Mouse (Mus musculus): ENCODE results near the gene Ppp1ca. TPM values are rescaled to one million over a fixed set of nuclear protein-coding genes. Genes with fewer than 3 reads are reported as not detected.

The Ppp1ca gene
- polyA plus RNA-seq, 1 experiment from 2014 or later: 642 TPM

DNA sequence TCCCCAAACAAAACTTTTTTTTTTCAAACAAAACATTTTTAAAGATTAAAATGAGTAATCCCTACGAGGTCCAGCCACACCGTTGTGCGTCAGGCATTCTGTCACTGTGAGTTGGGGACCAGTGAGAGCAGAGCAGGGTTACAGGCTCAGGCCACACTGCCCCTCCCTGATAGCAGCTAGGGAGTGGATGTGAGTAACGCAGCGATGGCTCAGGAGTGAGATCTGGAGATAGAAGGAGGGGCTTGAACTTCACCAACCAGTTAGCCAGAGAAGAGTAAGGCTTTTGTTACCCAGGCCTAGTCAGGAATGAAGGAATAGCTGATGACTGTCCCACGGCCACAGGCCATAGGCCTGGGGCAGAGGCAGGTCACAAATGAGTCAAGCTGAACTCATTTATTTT lies 52.9 kb downstream of the Ppp1ca start:
- 71% methylated on average over 6 of the region's 6 CpGs for WGBS
- no peak for ATAC-seq (ENCODE audit: extremely low read depth, insufficient number of reproducible peaks, low FRiP score, low TSS enrichment)
- no peaks in the 10 kb centered on the region for H3K36me3 ChIP-seq

More for the DNA sequence above, 52.9 kb downstream of the Ppp1ca start:
- H3K4me2 ChIP-seq: no peak overlapping the region
- H3K4me3 ChIP-seq: no peak overlapping the region
- no peak overlapping the region for H3K9ac ChIP-seq
- H3K4me1 ChIP-seq: no peaks in the 10 kb centered on the region
- H3K9me3 ChIP-seq: 0 out of 2 replicates have a peak, but pooled peaks cover 2% of the 10 kb centered on the region
- H3K27ac ChIP-seq (replicated peaks): no peak overlapping the region
- H3K27me3 ChIP-seq (replicated peaks): no peaks in the 10 kb centered on the region

Small RNA genes within 50 kb of the gene (microRNA-seq; reads per million reads assigned to microRNA genes)
- gene Gm26115: not detected

Other genes starting within 250 kb of the Ppp1ca start
- not detected in 2 replicates for gene Aldh3b3, start 233.4 kb upstream of the Ppp1ca start, polyA plus RNA-seq (2015; fragmentation: Nextera tagmentation; extraction: Ambion mirVana)
- gene Aldh3b2, start 219.7 kb upstream of the Ppp1ca start, polyA plus RNA-seq (2015; fragmentation: Nextera tagmentation; extraction: Ambion mirVana): 0.06 TPM in 1 of 2 replicates, not detected in the other
- gene Acy3, start 205.5 kb upstream of the Ppp1ca start, polyA plus RNA-seq (2015; fragmentation: Nextera tagmentation; extraction: Ambion mirVana): 10.4 and 10.8 TPM in 2 replicates
- not detected in 2 replicates for gene Tbx10, start 199.3 kb upstream of the Ppp1ca start, polyA plus RNA-seq (2015; fragmentation: Nextera tagmentation; extraction: Ambion mirVana)
- 51.7 and 60.0 TPM in 2 replicates for gene Nudt8, start 191.5 kb upstream of the Ppp1ca start, polyA plus RNA-seq (2015; fragmentation: Nextera tagmentation; extraction: Ambion mirVana)
- 4.1 and 5.4 TPM in 2 replicates for gene Gm49405, start 191.4 kb upstream of the Ppp1ca start, polyA plus RNA-seq (2015; fragmentation: Nextera tagmentation; extraction: Ambion mirVana)
- 80.5 and 99.3 TPM in 2 replicates for gene Doc2g, start 188.8 kb upstream of the Ppp1ca start, polyA plus RNA-seq (2015; fragmentation: Nextera tagmentation; extraction: Ambion mirVana)
- 407 and 462 TPM in 2 replicates for gene Ndufv1, start 179.3 kb upstream of the Ppp1ca start, polyA plus RNA-seq (2015; fragmentation: Nextera tagmentation; extraction: Ambion mirVana)
- gene Gstp1, start 154.1 kb upstream of the Ppp1ca start, polyA plus RNA-seq (2015; fragmentation: Nextera tagmentation; extraction: Ambion mirVana): 380 and 421 TPM in 2 replicates
- 5.1 and 5.9 TPM in 2 replicates for gene Gstp2, start 146.0 kb upstream of the Ppp1ca start, polyA plus RNA-seq (2015; fragmentation: Nextera tagmentation; extraction: Ambion mirVana)
- gene Gstp3, start 132.5 kb upstream of the Ppp1ca start, polyA plus RNA-seq (2015; fragmentation: Nextera tagmentation; extraction: Ambion mirVana): 0.29 and 0.61 TPM in 2 replicates
- gene Cabp2, start 110.5 kb upstream of the Ppp1ca start, polyA plus RNA-seq (2015; fragmentation: Nextera tagmentation; extraction: Ambion mirVana): not detected in 2 replicates
- gene Cdk2ap2, start 94.9 kb upstream of the Ppp1ca start, polyA plus RNA-seq (2015; fragmentation: Nextera tagmentation; extraction: Ambion mirVana): 64.5 and 64.9 TPM in 2 replicates
- 18.2 and 21.8 TPM in 2 replicates for gene Pitpnm1, start 92.1 kb upstream of the Ppp1ca start, polyA plus RNA-seq (2015; fragmentation: Nextera tagmentation; extraction: Ambion mirVana)
- gene Aip, start 66.2 kb upstream of the Ppp1ca start, polyA plus RNA-seq (2015; fragmentation: Nextera tagmentation; extraction: Ambion mirVana): 84.3 and 96.3 TPM in 2 replicates
- not detected in 2 replicates for gene Gpr152, start 52.3 kb upstream of the Ppp1ca start, polyA plus RNA-seq (2015; fragmentation: Nextera tagmentation; extraction: Ambion mirVana)
- not detected in 2 replicates for gene Cabp4, start 48.0 kb upstream of the Ppp1ca start, polyA plus RNA-seq (2015; fragmentation: Nextera tagmentation; extraction: Ambion mirVana)
- gene Coro1b, start 43.4 kb upstream of the Ppp1ca start, polyA plus RNA-seq (2015; fragmentation: Nextera tagmentation; extraction: Ambion mirVana): 107 and 122 TPM in 2 replicates
- 1.2 and 1.4 TPM in 2 replicates for gene Ptprcap, start 38.5 kb upstream of the Ppp1ca start, polyA plus RNA-seq (2015; fragmentation: Nextera tagmentation; extraction: Ambion mirVana)
- 46.0 and 47.1 TPM in 2 replicates for gene Rps6kb2, start 28.7 kb upstream of the Ppp1ca start, polyA plus RNA-seq (2015; fragmentation: Nextera tagmentation; extraction: Ambion mirVana)
- gene Carns1, start 16.6 kb upstream of the Ppp1ca start, polyA plus RNA-seq (2015; fragmentation: Nextera tagmentation; extraction: Ambion mirVana): 4.4 and 5.0 TPM in 2 replicates
- gene Tbc1d10c, start 781 bp upstream of the Ppp1ca start, polyA plus RNA-seq (2015; fragmentation: Nextera tagmentation; extraction: Ambion mirVana): 2.0 and 2.7 TPM in 2 replicates
- gene Rad9a, start 9.6 kb downstream of the Ppp1ca start, polyA plus RNA-seq (2015; fragmentation: Nextera tagmentation; extraction: Ambion mirVana): 21.3 and 22.2 TPM in 2 replicates
- gene Clcf1, start 22.2 kb downstream of the Ppp1ca start, polyA plus RNA-seq (2015; fragmentation: Nextera tagmentation; extraction: Ambion mirVana): 1.1 and 1.9 TPM in 2 replicates
- not detected in 2 replicates for gene AC109138.7, start 22.3 kb downstream of the Ppp1ca start, polyA plus RNA-seq (2015; fragmentation: Nextera tagmentation; extraction: Ambion mirVana)
- gene Pold4, start 39.8 kb downstream of the Ppp1ca start, polyA plus RNA-seq (2015; fragmentation: Nextera tagmentation; extraction: Ambion mirVana): 19.9 and 23.5 TPM in 2 replicates
- 5.0 and 6.7 TPM in 2 replicates for gene Ssh3, start 77.1 kb downstream of the Ppp1ca start, polyA plus RNA-seq (2015; fragmentation: Nextera tagmentation; extraction: Ambion mirVana)
- 1.0 and 1.6 TPM in 2 replicates for gene Ankrd13d, start 91.1 kb downstream of the Ppp1ca start, polyA plus RNA-seq (2015; fragmentation: Nextera tagmentation; extraction: Ambion mirVana)
- gene Grk2, start 114.2 kb downstream of the Ppp1ca start, polyA plus RNA-seq (2015; fragmentation: Nextera tagmentation; extraction: Ambion mirVana): 9.4 and 12.9 TPM in 2 replicates
- gene Kdm2a, start 206.2 kb downstream of the Ppp1ca start, polyA plus RNA-seq (2015; fragmentation: Nextera tagmentation; extraction: Ambion mirVana): 31.6 and 35.5 TPM in 2 replicates
- 25.0 and 25.1 TPM in 2 replicates for gene Rhod, start 247.4 kb downstream of the Ppp1ca start, polyA plus RNA-seq (2015; fragmentation: Nextera tagmentation; extraction: Ambion mirVana)

Data from heart, embryonic 13.5 days (tissue).